ENCODE assay signal across 7 mouse cellular contexts in the genomic region with DNA sequence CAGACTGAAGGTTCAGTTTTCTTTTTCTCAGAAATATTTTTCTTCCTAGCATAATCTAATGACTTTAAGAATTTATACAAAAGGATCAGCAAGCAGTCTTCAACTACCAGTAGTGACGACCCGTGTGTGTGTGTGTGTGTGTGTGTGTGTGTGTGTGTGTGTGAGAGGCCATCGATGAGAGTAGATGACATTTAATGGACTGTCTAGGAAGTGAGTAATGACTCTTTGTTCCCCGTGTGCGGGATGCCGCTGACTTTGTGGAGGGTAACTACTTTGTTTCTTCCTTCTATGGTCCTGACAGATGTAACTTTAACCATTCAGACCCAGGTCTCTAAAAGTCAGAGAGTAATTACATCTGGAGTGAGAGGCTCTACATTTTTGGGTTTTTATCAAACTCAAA. TPM values are rescaled to one million over a fixed set of nuclear protein-coding genes. Genes with fewer than 3 reads are reported as not detected.
DNase-seq lines count a peak whose midpoint lies in the region; ATAC-seq and TF ChIP-seq lines count a peak whose summit lies in the region.

No protein-coding gene starts in this region.

- H3K9me3 ChIP-seq in kidney, postnatal 0 days (replicated peaks; ENCODE audit: low read length): no peaks in the 10 kb centered on the region
- no peaks in the 10 kb centered on the region for H3K9me3 ChIP-seq in intestine, embryonic 16.5 days (ENCODE audit: control insufficient read depth, low read length)
- H3K9me3 ChIP-seq in neural tube, embryonic 13.5 days: no peaks in the 10 kb centered on the region

- no peak for TF ChIP-seq POLR2A in embryonic fibroblast, embryonic 13.5 days (IDR thresholded peaks at IDR 0.05; ENCODE audit: low read depth, low read length)

- peak; percentile 41 for DNase-seq in kidney, postnatal 0 days (ENCODE audit: low spot score)
- DNase-seq in kidney, adult 9 months: no peak
- no peak for DNase-seq in spleen, postnatal 14 days (ENCODE audit: low spot score in 2 of 2)
- DNase-seq in frontal cortex, postnatal 14 days (ENCODE audit: low spot score in 2 of 2): no peak

- no peak for ATAC-seq in kidney, postnatal 0 days (replicated peaks; ENCODE audit: low FRiP score, low read depth)
- ATAC-seq in intestine, embryonic 16.5 days: no peak
- peak; percentile 23; the same call in 1 of the 2 replicates for ATAC-seq in neural tube, embryonic 13.5 days (ENCODE audit: low read depth)

- 9% methylated on average over 6 of the region's 6 CpGs for WGBS in kidney, postnatal 0 days
- WGBS in intestine, embryonic 16.5 days: 10% methylated on average over 6 of the region's 6 CpGs
- 13% methylated on average over 6 of the region's 6 CpGs for WGBS in neural tube, embryonic 13.5 days

- TF ChIP-seq CTCF in kidney, postnatal 0 days (IDR thresholded peaks at IDR 0.05; ENCODE audit: low read depth): no peak
- no peak for TF ChIP-seq CTCF in embryonic fibroblast, embryonic 13.5 days (IDR thresholded peaks at IDR 0.05; ENCODE audit: borderline replicate concordance, insufficient read depth, low read length)

- no peak overlapping the region for H3K27ac ChIP-seq in kidney, postnatal 0 days
- H3K27ac ChIP-seq in embryonic fibroblast, embryonic 13.5 days (ENCODE audit: insufficient read depth, low read length): peak overlapping the region; percentile 80; the same call in 1 of the 2 replicates
- H3K27ac ChIP-seq in intestine, embryonic 16.5 days (ENCODE audit: low read length): no peak overlapping the region
- peak overlapping the region; percentile 93 for H3K27ac ChIP-seq in neural tube, embryonic 13.5 days (replicated peaks)

- H3K27me3 ChIP-seq in kidney, postnatal 0 days (ENCODE audit: insufficient read depth, low read length): no peaks in the 10 kb centered on the region
- H3K27me3 ChIP-seq in intestine, embryonic 16.5 days (replicated peaks; ENCODE audit: control insufficient read depth, insufficient read depth, low read length): no peaks in the 10 kb centered on the region
- H3K27me3 ChIP-seq in neural tube, embryonic 13.5 days: peaks cover 11% of the 10 kb centered on the region

- H3K9ac ChIP-seq in kidney, postnatal 0 days (ENCODE audit: low read depth, low read length): no peak overlapping the region
- peak overlapping the region; percentile 93; the same call in 1 of the 2 replicates for H3K9ac ChIP-seq in intestine, embryonic 16.5 days (ENCODE audit: low read depth, low read length)
- peak overlapping the region; percentile 97 for H3K9ac ChIP-seq in neural tube, embryonic 13.5 days

- peak overlapping the region; percentile 87 for H3K4me3 ChIP-seq in kidney, postnatal 0 days (replicated peaks; ENCODE audit: low read depth, low read length)
- H3K4me3 ChIP-seq in embryonic fibroblast, embryonic 13.5 days (ENCODE audit: insufficient read depth, low read length): peak overlapping the region; percentile 87
- H3K4me3 ChIP-seq in intestine, embryonic 16.5 days (ENCODE audit: low read length): peak overlapping the region; percentile 92
- peak overlapping the region; percentile 94 for H3K4me3 ChIP-seq in neural tube, embryonic 13.5 days

- peaks cover 12% of the 10 kb centered on the region; the same call in 1 of the 2 replicates for H3K4me1 ChIP-seq in kidney, postnatal 0 days (replicated peaks; ENCODE audit: insufficient read depth, low read length)
- peaks cover 6% of the 10 kb centered on the region; the same call in 1 of the 2 replicates for H3K4me1 ChIP-seq in embryonic fibroblast, embryonic 13.5 days (ENCODE audit: control insufficient read depth, insufficient read depth, low read length)
- H3K4me1 ChIP-seq in intestine, embryonic 16.5 days (ENCODE audit: control insufficient read depth, insufficient read depth, low read length): peaks cover 28% of the 10 kb centered on the region
- H3K4me1 ChIP-seq in neural tube, embryonic 13.5 days (replicated peaks): peaks cover 51% of the 10 kb centered on the region

- H3K4me2 ChIP-seq in kidney, postnatal 0 days (ENCODE audit: low read length): peak overlapping the region; percentile 95
- peak overlapping the region; percentile 93 for H3K4me2 ChIP-seq in intestine, embryonic 16.5 days (ENCODE audit: low read depth, low read length)
- peak overlapping the region; percentile 76 for H3K4me2 ChIP-seq in neural tube, embryonic 13.5 days

- no peaks in the 10 kb centered on the region for H3K36me3 ChIP-seq in kidney, postnatal 0 days (ENCODE audit: insufficient read depth, low read length)
- no peaks in the 10 kb centered on the region for H3K36me3 ChIP-seq in intestine, embryonic 16.5 days (ENCODE audit: control insufficient read depth, insufficient read depth, low read length)
- no peaks in the 10 kb centered on the region for H3K36me3 ChIP-seq in neural tube, embryonic 13.5 days

RNA-seq across cellular contexts. Expression of gene Cers6, which starts 2.3 kb away (rescaled TPM):
- 18.3 and 19.3 TPM in 2 replicates for polyA plus RNA-seq in kidney, postnatal 0 days (2015; fragmentation: Nextera tagmentation; extraction: Ambion mirVana)
- 75.8 and 78.2 TPM in 2 replicates for polyA plus RNA-seq in embryonic fibroblast, embryonic 13.5 days (2011; ENCODE audit: insufficient read length, low read depth, missing spikeins)
- polyA plus RNA-seq in intestine, embryonic 16.5 days (2015; fragmentation: Nextera tagmentation; extraction: Ambion mirVana): 39.6 and 47.9 TPM in 2 replicates
- polyA plus RNA-seq in neural tube, embryonic 13.5 days (2015; fragmentation: Nextera tagmentation; extraction: Ambion mirVana): 60.2 and 60.3 TPM in 2 replicates

Comparison
In these comparisons a context has a peak if more than half of its experiments do, and no peak if none do; other contexts are left out.
1. H3K27ac ChIP-seq: peak in embryonic fibroblast, embryonic 13.5 days (single experiment) and neural tube, embryonic 13.5 days (single experiment); none in kidney, postnatal 0 days (single experiment) and intestine, embryonic 16.5 days (single experiment).
2. Peak in every context shown above with its lines, with median percentiles within 50 percentile points of each other: H3K4me2 ChIP-seq and H3K4me3 ChIP-seq.